Comparison of ENCODE assay signal across 19 mouse cellular contexts in the genomic region with DNA sequence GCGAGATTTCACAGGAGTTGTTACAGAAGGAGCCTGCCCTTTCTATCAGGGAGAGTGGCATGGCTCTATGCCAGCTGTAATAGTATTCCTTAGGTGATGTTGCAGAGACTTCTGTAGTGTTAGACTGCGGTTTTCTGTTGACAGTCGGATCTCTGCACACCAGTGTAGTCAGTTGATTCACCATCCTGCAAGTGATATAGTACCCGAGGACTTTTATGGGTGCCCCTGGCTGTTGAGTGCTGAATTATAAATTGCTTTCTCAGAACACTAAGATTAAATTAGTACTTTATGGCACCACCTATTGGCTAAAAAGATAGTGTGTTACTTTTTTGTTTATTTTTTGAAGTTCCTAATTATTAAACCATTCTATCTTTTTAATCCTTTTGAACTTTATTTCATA.
DNase-seq lines count a peak whose midpoint lies in the region; ATAC-seq and TF ChIP-seq lines count a peak whose summit lies in the region.
"Had no signal": no experiment of that assay in that cellular context is flagged by ENCODE, and none has a peak within 500 bp of the region (broad histone marks: within the 10 kb centered on the region; RNA-seq: fewer than 3 reads in every experiment).

No protein-coding gene starts in this region.

- no peak overlapping the region for H3K9ac ChIP-seq in midbrain, postnatal 0 days (replicated peaks; ENCODE audit: low read length, poor library complexity, severe bottlenecking)
- H3K9ac ChIP-seq in stomach, postnatal 0 days (ENCODE audit: low read length) = no peak overlapping the region
- H3K9ac ChIP-seq: embryonic facial prominence, embryonic 15.5 days; hindbrain, embryonic 15.5 days; kidney, embryonic 15.5 days; liver, embryonic 14.5 days; neural tube, embryonic 12.5 days had no signal

- no peaks in the 10 kb centered on the region for H3K9me3 ChIP-seq in midbrain, postnatal 0 days (ENCODE audit: low read length)
- no peaks in the 10 kb centered on the region for H3K9me3 ChIP-seq in midbrain, embryonic 10.5 days (replicated peaks)
- no peaks in the 10 kb centered on the region for H3K9me3 ChIP-seq in stomach, postnatal 0 days (ENCODE audit: control insufficient read depth, low read length)
- H3K9me3 ChIP-seq: embryonic facial prominence, embryonic 15.5 days; forebrain, embryonic 10.5 days; hindbrain, embryonic 15.5 days; kidney, embryonic 15.5 days; limb, embryonic 10.5 days; neural tube, embryonic 12.5 days had no signal

- no peak for TF ChIP-seq CTCF in kidney, adult 2 months (conservative IDR thresholded peaks at IDR 0.05; ENCODE audit: insufficient read depth, insufficient read length, low read depth, low read length)
- peak; percentile 52 for TF ChIP-seq CTCF in midbrain, postnatal 0 days (IDR thresholded peaks at IDR 0.05)
- peak; percentile 10; the same call in 1 of the 2 replicates for TF ChIP-seq CTCF in stomach, postnatal 0 days (IDR thresholded peaks at IDR 0.05; ENCODE audit: low read depth)

- no peaks in the 10 kb centered on the region for H3K4me1 ChIP-seq in kidney, adult 2 months (ENCODE audit: control insufficient read depth, insufficient read depth, low read length)
- H3K4me1 ChIP-seq in midbrain, postnatal 0 days (ENCODE audit: insufficient read depth, low read length) = no peaks in the 10 kb centered on the region
- H3K4me1 ChIP-seq in midbrain, embryonic 10.5 days = peaks cover 9% of the 10 kb centered on the region; the same call in 1 of the 2 replicates
- H3K4me1 ChIP-seq in stomach, postnatal 0 days (replicated peaks; ENCODE audit: control insufficient read depth, insufficient read depth) = no peaks in the 10 kb centered on the region
- H3K4me1 ChIP-seq: embryonic facial prominence, embryonic 15.5 days; hindbrain, embryonic 15.5 days; kidney, embryonic 15.5 days; neural tube, embryonic 12.5 days had no signal

- TF ChIP-seq EP300 in stomach, postnatal 0 days (optimal IDR thresholded peaks at IDR 0.05) = no peak

- H3K27me3 ChIP-seq in kidney, adult 2 months (replicated peaks; ENCODE audit: control insufficient read depth, insufficient read depth, low read length) = no peaks in the 10 kb centered on the region
- no peaks in the 10 kb centered on the region for H3K27me3 ChIP-seq in midbrain, postnatal 0 days (ENCODE audit: insufficient read depth, low read length)
- no peaks in the 10 kb centered on the region for H3K27me3 ChIP-seq in midbrain, embryonic 10.5 days (ENCODE audit: low read depth, poor library complexity, severe bottlenecking)
- no peaks in the 10 kb centered on the region for H3K27me3 ChIP-seq in stomach, postnatal 0 days (ENCODE audit: control insufficient read depth, insufficient read depth, low read length)
- H3K27me3 ChIP-seq: embryonic facial prominence, embryonic 15.5 days; hindbrain, embryonic 15.5 days; kidney, embryonic 15.5 days; neural tube, embryonic 12.5 days had no signal

- TF ChIP-seq POLR2A in kidney, adult 2 months (IDR thresholded peaks at IDR 0.05; ENCODE audit: low read depth, low read length) = no peak

- WGBS in kidney, adult 2 months = 43% methylated on average over 4 of the region's 4 CpGs
- WGBS in midbrain, postnatal 0 days = 74% methylated on average over 4 of the region's 4 CpGs
- WGBS in midbrain, embryonic 10.5 days = 86% methylated on average over 4 of the region's 4 CpGs
- WGBS in stomach, postnatal 0 days = 72% methylated on average over 4 of the region's 4 CpGs

- DNase-seq in gastrocnemius, adult 18-20 months (ENCODE audit: low spot score) = peak; percentile 25
- DNase-seq in gastrocnemius, adult 8-10 months (ENCODE audit: low spot score in 2 of 2) = no peak
- peak; percentile 7 for DNase-seq in kidney, adult 2 months
- DNase-seq in kidney, adult 18-20 months = no peak
- DNase-seq in midbrain, postnatal 0 days (ENCODE audit: low spot score) = no peak
- DNase-seq in midbrain, embryonic 10.5 days (ENCODE audit: low spot score) = no peak
- DNase-seq in stomach, postnatal 0 days (ENCODE audit: low spot score) = no peak
- DNase-seq in gastrocnemius, postnatal 36 days = no peak
- DNase-seq: cerebellum, adult 18-20 months; lung, postnatal 14 days; spleen, adult 18-20 months; thymus, adult 2 months had no signal

- no peak for ATAC-seq in midbrain, postnatal 0 days (ENCODE audit: low FRiP score)
- ATAC-seq in stomach, postnatal 0 days (ENCODE audit: low FRiP score, low TSS enrichment) = no peak

- no peak overlapping the region for H3K4me2 ChIP-seq in midbrain, postnatal 0 days (ENCODE audit: low read depth, low read length, poor library complexity, severe bottlenecking)
- no peak overlapping the region for H3K4me2 ChIP-seq in stomach, postnatal 0 days (replicated peaks; ENCODE audit: low read depth)
- H3K4me2 ChIP-seq: embryonic facial prominence, embryonic 15.5 days; hindbrain, embryonic 15.5 days; kidney, embryonic 15.5 days; neural tube, embryonic 12.5 days had no signal

- no peak overlapping the region for H3K4me3 ChIP-seq in kidney, adult 2 months (ENCODE audit: insufficient read depth, low read depth, low read length)
- H3K4me3 ChIP-seq in midbrain, postnatal 0 days (ENCODE audit: low read depth, low read length) = no peak overlapping the region
- H3K4me3 ChIP-seq in midbrain, embryonic 10.5 days = no peak overlapping the region
- H3K4me3 ChIP-seq in stomach, postnatal 0 days (ENCODE audit: low read depth, low read length) = no peak overlapping the region
- H3K4me3 ChIP-seq: embryonic facial prominence, embryonic 15.5 days; forebrain, embryonic 10.5 days; hindbrain, embryonic 15.5 days; kidney, embryonic 15.5 days; limb, embryonic 10.5 days; neural tube, embryonic 12.5 days had no signal

- no peak overlapping the region for H3K27ac ChIP-seq in kidney, adult 2 months (ENCODE audit: insufficient read depth, low read depth, low read length)
- H3K27ac ChIP-seq in midbrain, postnatal 0 days (ENCODE audit: low read depth, low read length) = no peak overlapping the region
- no peak overlapping the region for H3K27ac ChIP-seq in midbrain, embryonic 10.5 days (replicated peaks)
- H3K27ac ChIP-seq in stomach, postnatal 0 days (replicated peaks) = no peak overlapping the region
- H3K27ac ChIP-seq: embryonic facial prominence, embryonic 15.5 days; forebrain, embryonic 10.5 days; hindbrain, embryonic 15.5 days; kidney, embryonic 15.5 days; limb, embryonic 10.5 days; liver, embryonic 14.5 days; neural tube, embryonic 12.5 days had no signal

- no peaks in the 10 kb centered on the region for H3K36me3 ChIP-seq in kidney, adult 2 months (ENCODE audit: control insufficient read depth, insufficient read depth, low read length)
- peaks cover 5% of the 10 kb centered on the region; the same call in 1 of the 2 replicates for H3K36me3 ChIP-seq in midbrain, postnatal 0 days (ENCODE audit: insufficient read depth, low read length)
- 0 out of 2 replicates have a peak, but pooled peaks cover 5% of the 10 kb centered on the region for H3K36me3 ChIP-seq in midbrain, embryonic 10.5 days
- H3K36me3 ChIP-seq in stomach, postnatal 0 days (ENCODE audit: control insufficient read depth, insufficient read depth, low read length) = no peaks in the 10 kb centered on the region
- H3K36me3 ChIP-seq: embryonic facial prominence, embryonic 15.5 days; forebrain, embryonic 10.5 days had no signal

- intact Hi-C loops in gastrocnemius, postnatal 36 days (cut with DNase I) = loop anchor here (5.0 to 10.0 kb wide), 2 partner anchors 175 to 422 kb away; no protein-coding TSS in a partner anchor

Comparison
In these comparisons a context has a peak if more than half of its experiments do, and no peak if none do; other contexts are left out.
1. DNase-seq: peak in gastrocnemius, adult 18-20 months (single experiment) and kidney, adult 2 months (single experiment); none in gastrocnemius, adult 8-10 months (0 of 2), kidney, adult 18-20 months (single experiment), midbrain, postnatal 0 days (single experiment), midbrain, embryonic 10.5 days (single experiment), stomach, postnatal 0 days (single experiment) and gastrocnemius, postnatal 36 days (0 of 2).